Mouse (Mus musculus) NIH3T3 (cell line): ENCODE data around the gene Olfr1389.
A peak's percentile ranks its signal among the peaks of the same experiment; 100 is the strongest.
"Not testable (repeated sequence)": the region's sequence is repeated elsewhere in the genome, so short reads cannot be mapped to it uniquely, and the experiment has no call there.

Experiments used
- DNase-seq: peaks from one replicate; pipeline ENCODE4 v3.0.0-alpha.2; 2012; ENCODE audit warnings: low read depth

Olfr1389 gene

DNA sequence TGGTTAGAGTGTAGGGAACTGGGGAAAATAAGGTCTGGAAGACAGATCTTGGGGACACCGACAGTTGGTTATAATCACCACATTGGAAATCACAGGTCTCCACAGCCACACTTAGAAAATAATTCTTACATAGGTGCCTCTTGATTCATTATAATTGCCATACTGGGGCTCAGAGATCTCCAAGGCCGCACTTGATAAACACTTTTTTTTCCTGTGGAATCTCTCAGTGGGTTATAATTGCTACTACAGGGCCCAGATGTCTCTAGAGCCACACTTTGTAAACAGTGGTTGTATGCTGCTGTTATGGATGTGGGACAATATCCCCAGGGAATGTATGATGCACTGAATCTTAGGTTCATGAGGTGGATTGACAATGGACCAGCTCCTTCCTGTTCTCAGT lies at the start of gene Olfr1389:
Gene Olfr1389 (plus strand): TSS at position 301 of the 400 bp plus-strand sequence.
- no peak for DNase-seq

DNA sequence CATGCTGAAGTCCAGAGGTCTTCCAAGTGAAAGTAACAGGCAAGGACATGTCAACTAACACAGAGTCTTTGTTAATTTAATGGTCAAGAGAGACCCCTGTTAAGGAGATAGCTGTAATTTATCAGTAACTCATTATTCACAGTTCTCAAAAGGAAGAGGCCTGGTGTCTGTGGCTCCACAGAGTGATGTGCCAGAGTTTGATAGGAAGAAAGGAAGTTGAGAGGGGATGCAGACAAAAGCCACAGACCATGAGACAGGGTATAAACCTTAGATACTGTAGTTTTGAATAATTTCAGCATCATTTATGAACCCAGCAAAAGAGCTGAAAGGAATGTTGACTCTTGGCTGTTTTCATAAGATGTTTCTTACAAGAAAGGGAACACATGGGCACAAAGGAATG lies 39.7 kb upstream of the Olfr1389 start:
- DNase-seq: no peak

DNA sequence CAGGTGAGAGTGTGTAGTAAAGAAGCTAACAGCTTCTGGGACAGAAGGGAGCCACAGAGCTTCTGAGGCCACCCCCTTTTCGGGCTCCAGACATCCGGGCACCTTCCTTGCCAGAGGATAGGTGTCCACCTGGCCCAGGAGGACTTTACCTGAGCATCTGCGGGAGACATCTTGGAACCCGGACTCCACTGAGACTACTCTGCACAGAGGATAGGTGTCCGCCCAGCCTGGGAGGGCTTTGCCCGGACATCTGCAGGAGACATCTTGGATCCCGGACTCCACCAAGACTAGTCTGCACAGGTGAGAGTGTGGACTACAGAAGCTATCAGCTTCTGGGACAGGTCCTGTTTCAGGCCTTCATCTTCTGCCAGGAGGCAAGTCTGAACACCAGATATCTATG lies 36.7 kb upstream of the Olfr1389 start:
- DNase-seq: not testable (repeated sequence)

DNA sequence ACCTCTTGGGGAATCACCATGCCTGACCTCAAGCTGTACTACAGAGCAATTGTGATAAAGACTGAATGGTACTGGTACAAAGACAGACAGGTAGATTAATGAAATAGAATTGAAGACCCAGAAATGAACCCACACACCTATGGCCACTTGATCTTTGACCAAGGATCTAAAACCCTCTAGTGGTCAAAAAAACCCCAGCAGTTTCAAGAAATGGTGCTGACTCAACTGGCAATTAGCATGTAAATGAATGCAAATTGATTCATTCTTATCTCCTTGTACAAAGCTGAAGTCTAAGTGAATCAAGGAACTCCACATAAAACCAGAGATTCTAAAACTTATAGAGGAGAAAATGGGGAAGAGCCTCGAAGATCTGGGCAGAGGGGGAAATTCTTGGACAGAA lies 30.2 kb upstream of the Olfr1389 start:
- not testable (repeated sequence) for DNase-seq

DNA sequence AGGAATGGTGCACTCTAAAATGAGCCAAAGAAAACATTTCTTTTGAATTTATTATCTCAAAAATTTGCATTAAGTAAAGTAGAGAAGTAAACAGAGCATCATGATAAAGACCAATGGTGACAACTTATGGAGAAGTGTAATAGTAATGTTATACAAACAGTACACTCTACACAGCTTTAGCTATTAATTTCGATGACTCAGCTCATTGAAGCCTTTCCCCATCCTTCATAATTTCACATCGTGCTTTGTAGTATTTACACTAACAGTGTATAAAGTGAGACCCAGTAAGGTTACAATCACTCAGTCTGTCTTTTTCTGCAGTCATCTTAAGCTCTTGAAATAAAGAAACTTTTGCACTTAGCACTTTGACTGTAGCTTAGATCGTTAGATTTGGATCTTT lies 16.1 kb upstream of the Olfr1389 start:
- no peak for DNase-seq

DNA sequence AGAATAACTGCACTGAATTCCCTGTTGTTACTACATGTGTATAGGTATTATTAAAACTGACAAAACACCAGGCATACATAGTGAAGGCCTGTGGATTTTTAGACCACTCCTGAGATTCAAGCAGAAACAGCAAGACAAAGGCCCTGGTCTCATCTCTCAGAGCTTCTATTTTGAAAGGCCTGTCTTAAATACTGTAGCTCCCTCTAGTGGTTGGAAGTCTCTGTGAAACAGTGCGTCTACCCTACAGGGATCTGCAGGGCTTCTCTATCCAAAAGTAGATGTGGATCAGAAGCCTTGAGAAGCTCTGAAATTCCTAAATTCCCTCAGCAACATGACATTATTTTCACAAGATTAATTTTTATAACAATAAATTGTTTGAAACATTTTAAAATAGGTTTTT lies 12.3 kb upstream of the Olfr1389 start:
- peak; percentile 62 for DNase-seq

DNA sequence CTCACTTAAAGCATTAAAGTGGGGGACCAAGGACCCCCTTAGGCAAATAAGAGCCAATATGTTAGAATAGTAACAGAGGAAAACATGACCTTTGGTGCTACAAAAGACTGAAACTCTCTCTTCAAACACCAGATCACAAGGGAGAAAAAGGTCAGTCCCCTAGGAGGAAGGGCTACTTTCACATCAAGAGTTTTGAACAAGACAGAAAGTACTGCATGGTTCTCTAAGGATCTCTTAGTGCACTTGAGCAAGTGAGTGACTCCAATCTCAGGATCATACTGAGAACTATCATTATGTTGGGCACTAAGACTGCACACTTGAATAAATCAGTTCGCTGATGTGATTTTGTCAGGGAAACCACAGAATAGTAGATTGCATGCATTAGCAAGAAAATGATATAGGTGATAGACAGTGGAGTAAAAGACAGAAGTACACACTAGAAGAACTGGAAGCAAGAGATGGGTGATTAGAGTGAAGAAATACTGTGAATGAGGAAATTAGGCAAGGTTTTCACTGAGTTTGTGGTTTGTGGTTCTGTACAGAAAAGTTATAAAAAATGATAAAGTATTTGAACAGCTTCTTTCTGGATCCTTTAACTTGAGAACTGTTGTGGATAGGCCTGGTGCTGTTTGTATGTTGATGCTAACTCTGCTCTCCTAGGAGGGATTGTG lies 2.5 kb downstream of the Olfr1389 start:
- no peak for DNase-seq

DNA sequence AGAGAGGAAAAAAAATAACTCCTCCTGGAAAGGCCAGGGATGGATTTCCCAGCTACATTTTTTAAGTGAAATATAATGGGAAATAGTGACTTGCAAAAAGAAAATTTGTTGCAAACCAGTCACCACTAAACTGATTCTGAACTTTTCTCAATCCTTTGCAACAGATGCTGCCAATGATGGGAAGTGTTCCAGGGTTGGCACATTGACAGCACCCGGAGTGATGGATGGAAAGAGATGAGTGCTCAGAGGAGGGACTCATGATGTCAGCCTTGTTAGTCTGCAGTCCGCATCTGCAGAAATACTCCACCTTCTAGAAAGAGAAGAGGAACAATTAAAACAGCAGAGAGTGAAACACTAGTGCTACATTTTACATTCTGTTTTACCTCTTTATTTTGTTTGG lies 6.8 kb downstream of the Olfr1389 start:
- peak; percentile 28 for DNase-seq

DNA sequence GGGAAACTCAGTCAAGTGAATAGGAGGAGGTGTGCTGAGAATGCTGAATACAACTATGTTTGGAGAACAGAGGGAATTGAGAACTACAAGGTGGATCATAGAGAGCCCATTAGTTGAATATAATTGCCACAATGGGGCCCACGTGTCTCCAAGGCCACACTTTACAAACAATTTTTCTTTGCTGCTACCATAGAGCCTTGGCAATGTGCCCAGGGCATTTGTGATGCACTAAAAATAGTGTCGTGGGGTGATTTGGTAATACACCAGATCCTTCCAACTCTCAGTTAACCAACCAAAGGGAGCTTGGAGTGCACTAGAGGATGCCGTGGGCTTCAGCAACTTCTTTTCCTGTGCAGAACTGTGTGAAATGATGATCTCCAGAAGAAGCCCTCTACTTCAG lies 13.5 kb downstream of the Olfr1389 start, which contains the start of gene Olfr1388:
Gene Olfr1388 (plus strand): TSS at position 214 of the 400 bp plus-strand sequence.
- DNase-seq: peak; percentile 7

DNA sequence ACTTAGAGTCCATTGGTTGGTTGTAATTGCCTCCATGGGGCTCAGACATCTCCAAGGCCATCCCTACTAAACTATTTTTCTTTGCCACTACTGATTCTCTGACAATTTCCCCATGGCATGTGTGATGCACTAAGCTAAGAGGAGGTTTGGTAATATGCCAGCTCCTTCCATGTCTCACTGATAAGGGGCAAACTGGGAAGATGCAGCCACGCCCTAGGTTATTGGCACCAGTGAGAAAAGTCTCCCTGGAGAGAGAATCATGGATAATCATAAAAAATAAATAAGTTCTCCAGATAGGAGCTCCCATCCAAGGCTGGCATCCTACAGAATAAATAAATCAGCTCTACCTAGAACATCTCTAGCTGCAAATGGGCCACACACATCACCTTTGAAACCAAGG lies 32.2 kb downstream of the Olfr1389 start, which contains the start of gene Olfr1387:
Gene Olfr1387 (plus strand): TSS at position 301 of the 400 bp plus-strand sequence.
- no peak for DNase-seq

DNA sequence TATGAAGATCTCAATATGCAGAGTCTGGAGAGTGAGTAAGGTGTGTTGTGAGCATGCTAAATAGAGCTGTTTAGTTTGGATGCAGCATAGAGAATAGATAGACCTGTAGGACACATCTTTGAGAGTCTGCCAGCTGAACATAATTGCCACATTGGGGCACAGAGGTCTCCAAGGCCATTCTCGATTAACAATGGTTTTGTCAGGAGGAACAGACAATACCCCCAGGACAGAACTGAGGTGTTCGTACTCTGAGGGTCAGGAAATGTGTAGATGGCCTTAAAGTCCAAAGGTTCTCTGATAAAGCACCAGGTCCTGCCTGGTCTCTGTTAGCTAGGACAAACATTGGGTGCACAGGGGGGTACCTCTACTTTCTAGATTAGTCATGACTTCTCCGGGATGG lies 41.9 kb downstream of the Olfr1389 start, which contains the start of gene Olfr1386:
Gene Olfr1386 (plus strand): TSS at position 301 of the 400 bp plus-strand sequence.
- not testable (repeated sequence) for DNase-seq
